Mouse (Mus musculus): ENCODE data around the gene Epb42. TPM values are rescaled to one million over a fixed set of nuclear protein-coding genes. Genes with fewer than 3 reads are reported as not detected.

Epb42 gene
- polyA plus RNA-seq (2014; fragmentation: Illumina TruSeq; extraction: RNeasy Lipid Tissue Mini Kit (QIAGEN cat#74804); ENCODE audit: low replicate concordance), result 1.8 TPM

DNA sequence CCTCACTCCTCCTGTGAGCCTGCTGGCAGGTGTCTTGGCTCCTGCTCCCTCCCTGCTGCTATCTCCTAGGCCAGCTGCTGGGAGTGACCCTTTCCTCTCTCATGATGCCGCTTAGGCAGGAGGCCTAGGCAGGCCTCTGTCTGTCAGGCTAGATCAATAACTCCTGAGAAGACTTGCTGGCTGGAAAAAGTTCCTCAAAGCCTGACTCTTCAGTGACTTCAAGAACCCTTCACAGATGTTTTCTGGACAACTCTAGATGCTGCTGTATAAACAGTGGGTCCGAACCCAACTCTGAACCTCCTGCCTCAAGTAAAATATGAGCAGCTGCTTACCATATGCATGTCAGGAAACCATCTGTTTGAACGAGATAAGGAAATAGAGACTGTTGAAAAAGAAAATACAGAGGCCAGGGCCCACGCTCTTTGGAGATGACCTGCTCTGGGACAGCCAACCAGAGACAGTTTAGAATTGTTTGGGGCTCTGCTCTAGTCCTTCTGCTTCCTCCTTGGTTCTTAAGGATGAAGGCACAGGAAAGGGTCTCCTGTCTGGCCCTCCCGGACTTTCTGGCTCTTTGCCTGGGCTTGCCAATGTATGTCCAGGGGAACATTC lies at the start of gene Epb42:
Epb42 (minus strand) TSS at position 340 of the 609 bp plus-strand sequence.

GRCm38 (mm10) chr2:121085480-121086185 lies 48.8 kb upstream of the Epb42 start, which contains the start of gene Tgm5:
Tgm5 (minus strand) TSS chr2:121085841.

DNA sequence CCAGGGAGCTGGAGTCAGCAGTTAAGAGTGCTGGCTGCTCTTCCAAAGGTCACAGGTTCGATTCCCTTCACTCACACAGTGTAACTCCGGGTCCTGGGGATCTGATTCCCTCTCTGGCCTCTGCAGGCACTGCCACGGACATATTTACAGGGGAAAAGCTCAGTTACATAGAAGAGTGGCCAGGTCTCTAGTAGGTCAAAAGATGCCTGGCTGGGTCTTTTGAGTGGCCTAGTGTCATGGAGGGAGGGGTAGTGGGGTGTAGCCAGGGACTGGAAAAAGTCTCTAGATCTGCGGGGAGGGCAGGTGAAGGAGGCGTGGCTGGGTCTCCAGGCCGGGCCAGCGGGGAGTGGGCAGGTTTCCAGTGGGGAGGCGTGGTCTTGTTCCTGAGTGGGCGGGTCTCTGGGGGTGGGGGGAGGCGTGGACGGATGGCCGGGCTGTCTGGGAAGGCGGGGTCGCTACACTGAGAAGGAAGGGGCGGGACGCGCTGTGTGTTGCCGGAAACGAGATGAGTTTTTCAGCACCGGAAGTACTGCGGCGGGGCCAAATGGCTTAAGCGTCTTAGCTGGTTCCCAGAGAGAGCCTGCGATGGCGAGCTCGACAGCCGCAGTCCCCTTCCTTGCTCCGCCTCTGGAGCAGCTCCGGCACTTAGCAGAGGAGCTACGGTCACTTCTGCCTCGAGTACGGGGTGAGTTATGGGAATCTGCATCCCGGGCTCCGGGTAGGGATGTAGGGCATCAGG lies 28.8 kb downstream of the Epb42 start, which contains the start of gene Ccndbp1:
Ccndbp1 (plus strand) TSS at position 479 of the 739 bp plus-strand sequence.

GRCm38 (mm10) chr2:120976990-120977925 lies 59.6 kb downstream of the Epb42 start, which contains the start of gene Tmem62:
Tmem62 (plus strand) TSS chr2:120977017.

GRCm38 (mm10) chr2:120970559-120971080 lies 66.3 kb downstream of the Epb42 start, which contains the start of gene Ubr1:
Ubr1 (minus strand) TSS chr2:120970715.

Other genes starting within 250 kb of the Epb42 start
- gene Cdan1, start 186.9 kb downstream of the Epb42 start, polyA plus RNA-seq (2014; fragmentation: Illumina TruSeq; extraction: RNeasy Lipid Tissue Mini Kit (QIAGEN cat#74804); ENCODE audit: low replicate concordance), result 2.3 TPM
- gene Ttbk2, start 186.5 kb downstream of the Epb42 start, polyA plus RNA-seq (2014; fragmentation: Illumina TruSeq; extraction: RNeasy Lipid Tissue Mini Kit (QIAGEN cat#74804); ENCODE audit: low replicate concordance), result 7.6 TPM
- 21.6 TPM for gene Ubr1, start 66.4 kb downstream of the Epb42 start, polyA plus RNA-seq (2014; fragmentation: Illumina TruSeq; extraction: RNeasy Lipid Tissue Mini Kit (QIAGEN cat#74804); ENCODE audit: low replicate concordance)
- 32.7 TPM for gene Tmem62, start 60.1 kb downstream of the Epb42 start, polyA plus RNA-seq (2014; fragmentation: Illumina TruSeq; extraction: RNeasy Lipid Tissue Mini Kit (QIAGEN cat#74804); ENCODE audit: low replicate concordance)
- gene Ccndbp1, start 28.7 kb downstream of the Epb42 start, polyA plus RNA-seq (2014; fragmentation: Illumina TruSeq; extraction: RNeasy Lipid Tissue Mini Kit (QIAGEN cat#74804); ENCODE audit: low replicate concordance), result 36.2 TPM
- not detected for gene Tgm5, start 48.8 kb upstream of the Epb42 start, polyA plus RNA-seq (2014; fragmentation: Illumina TruSeq; extraction: RNeasy Lipid Tissue Mini Kit (QIAGEN cat#74804); ENCODE audit: low replicate concordance)
- gene Tgm7, start 72.7 kb upstream of the Epb42 start, polyA plus RNA-seq (2014; fragmentation: Illumina TruSeq; extraction: RNeasy Lipid Tissue Mini Kit (QIAGEN cat#74804); ENCODE audit: low replicate concordance), result not detected
- 21.5 TPM for gene Adal, start 103.4 kb upstream of the Epb42 start, polyA plus RNA-seq (2014; fragmentation: Illumina TruSeq; extraction: RNeasy Lipid Tissue Mini Kit (QIAGEN cat#74804); ENCODE audit: low replicate concordance)
- 2.7 TPM for gene Lcmt2, start 103.6 kb upstream of the Epb42 start, polyA plus RNA-seq (2014; fragmentation: Illumina TruSeq; extraction: RNeasy Lipid Tissue Mini Kit (QIAGEN cat#74804); ENCODE audit: low replicate concordance)
- 76.0 TPM for gene Tubgcp4, start 133.6 kb upstream of the Epb42 start, polyA plus RNA-seq (2014; fragmentation: Illumina TruSeq; extraction: RNeasy Lipid Tissue Mini Kit (QIAGEN cat#74804); ENCODE audit: low replicate concordance)
- 23.1 TPM for gene Zscan29, start 134.1 kb upstream of the Epb42 start, polyA plus RNA-seq (2014; fragmentation: Illumina TruSeq; extraction: RNeasy Lipid Tissue Mini Kit (QIAGEN cat#74804); ENCODE audit: low replicate concordance)
- 4.9 TPM for gene Trp53bp1, start 234.3 kb upstream of the Epb42 start, polyA plus RNA-seq (2014; fragmentation: Illumina TruSeq; extraction: RNeasy Lipid Tissue Mini Kit (QIAGEN cat#74804); ENCODE audit: low replicate concordance)